Mouse (Mus musculus): ENCODE results near the gene Sult4a1.

DNA sequence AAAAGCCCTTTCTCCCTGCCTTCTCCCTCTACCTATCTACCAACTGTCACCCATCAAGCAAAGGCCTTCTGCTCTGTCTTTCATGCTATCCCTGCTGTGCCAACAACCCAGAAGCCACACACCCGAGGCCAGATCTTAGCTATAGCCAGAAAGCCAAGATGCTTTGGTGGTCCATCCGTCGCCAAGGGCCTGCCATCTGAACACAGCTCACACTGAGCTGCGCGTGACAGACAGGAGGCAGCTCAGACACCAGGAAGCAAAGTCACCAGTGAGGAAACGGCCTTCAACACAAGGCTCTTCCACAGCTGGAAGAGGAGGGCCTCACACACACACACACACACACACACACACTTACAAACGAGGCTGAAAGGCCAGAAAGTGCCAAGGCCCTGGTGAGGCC lies 10.6 kb downstream of the Sult4a1 start:
- TF ChIP-seq CTCF (IDR thresholded peaks at IDR 0.05; ENCODE audit: control insufficient read depth, insufficient read depth, low read length) (no peak), POLR2A (IDR thresholded peaks at IDR 0.05; ENCODE audit: borderline replicate concordance, control insufficient read depth, low read depth, low read length) (no peak)

All from bone marrow, adult 2 months (tissue).